Mouse (Mus musculus) erythroblast, adult 5-6 weeks (primary cell): ENCODE data around the gene 2900026A02Rik. TPM values are rescaled to one million over a fixed set of nuclear protein-coding genes. Genes with fewer than 3 reads are reported as not detected.
A peak's percentile ranks its signal among the peaks of the same experiment; 100 is the strongest.

Experiments
- ATAC-seq: replicated peaks from 2 replicates; pipeline ENCODE4 v1.8.0; 2016; ENCODE audit warnings: moderate number of reproducible peaks, mild to moderate bottlenecking, moderate TSS enrichment, inconsistent platforms; ENCODE audit not compliant: poor library complexity, low FRiP score, severe bottlenecking
- total RNA-seq, 2 experiments: library from RNA; stranded (forward) in 1 of 2; stranded (reverse) in 1 of 2; fragments of 150-400 nt in 1 of 2; fragments of 200-764, 138-1000 nt in 1 of 2; gene quantifications; 2 replicates each; pipeline versions ENCODE4 v1.2.3 to v1.2.4; 2015 to 2017; ENCODE audit warnings: low replicate concordance in 2 of 2

Gene 2900026A02Rik
- total RNA-seq, 2 experiments from 2014 or later, result 0.85 to 1.2 TPM

DNA sequence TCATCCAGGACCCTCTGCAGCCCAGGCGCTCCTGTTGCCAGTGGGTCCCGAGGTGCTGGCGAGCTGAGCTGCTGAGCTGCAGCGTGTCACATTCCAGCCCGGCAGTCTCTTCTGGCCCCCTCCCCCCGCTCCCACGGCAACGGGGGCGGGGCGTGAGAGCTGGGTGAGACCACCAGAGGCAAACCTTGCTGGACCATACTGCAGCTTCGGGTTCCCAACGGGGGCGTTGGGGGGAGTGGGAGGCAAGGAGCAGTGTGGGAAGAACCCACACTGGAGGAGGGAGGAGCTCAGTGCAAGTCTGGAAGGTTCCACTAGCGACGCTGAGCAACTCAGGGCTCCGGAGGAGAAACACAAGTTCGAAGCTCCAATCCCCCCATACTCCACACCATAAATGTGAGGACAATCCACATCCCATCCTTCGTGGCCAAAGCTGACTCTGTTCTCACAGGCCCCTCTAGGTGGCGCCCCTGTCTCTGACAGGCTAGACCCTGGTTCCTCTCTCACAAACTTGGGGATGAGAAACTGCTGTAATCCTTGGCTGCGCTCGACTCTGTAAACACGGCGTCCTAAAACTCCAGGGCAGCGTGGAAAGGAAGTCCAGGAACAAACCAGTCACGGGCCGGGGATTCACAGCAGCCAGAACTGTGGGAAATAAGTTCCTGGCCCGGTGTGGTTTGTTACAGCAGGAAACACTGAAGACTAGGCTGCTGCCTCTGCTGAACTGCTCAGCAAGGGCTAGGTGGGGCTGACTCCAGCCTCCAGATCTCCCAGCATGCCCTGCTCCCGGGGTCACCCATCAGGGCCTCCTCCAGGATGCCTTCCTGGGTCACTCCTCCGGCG is 41.0 kb downstream of the 2900026A02Rik start:
- ATAC-seq, result peak; percentile 84

- ATAC-seq, result no peak
Observed at GRCm38 (mm10) chr5:113179451-113179842, 41.6 kb downstream of the 2900026A02Rik start.

DNA sequence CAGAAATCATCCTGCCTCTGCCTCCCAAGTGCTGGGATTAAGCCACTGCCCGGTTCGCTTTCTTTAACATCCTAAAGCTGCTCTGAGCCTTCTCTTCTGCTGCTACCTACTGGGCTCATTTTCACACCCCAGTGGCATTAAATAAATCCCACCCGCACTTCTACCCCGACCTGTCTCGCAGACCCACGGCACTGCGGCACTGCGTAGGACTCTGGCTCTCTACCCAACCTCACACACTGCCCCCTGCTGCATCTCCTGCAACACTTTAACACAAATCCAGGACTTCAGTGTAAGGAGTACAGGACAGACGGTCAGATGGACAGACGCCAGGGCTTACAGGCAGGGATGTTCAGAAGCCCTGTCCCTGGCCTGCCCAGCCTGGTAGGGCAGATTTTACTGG is 45.1 kb downstream of the 2900026A02Rik start:
- ATAC-seq, result no peak

- no peak for ATAC-seq
Observed at GRCm38 (mm10) chr5:113174916-113175692, 45.9 kb downstream of the 2900026A02Rik start.

GRCm38 (mm10) chr5:113173318-113173717 is 47.7 kb downstream of the 2900026A02Rik start:
- ATAC-seq, result peak; percentile 76

- no peak for ATAC-seq
Observed at GRCm38 (mm10) chr5:113171968-113172578, 49.0 kb downstream of the 2900026A02Rik start.

DNA sequence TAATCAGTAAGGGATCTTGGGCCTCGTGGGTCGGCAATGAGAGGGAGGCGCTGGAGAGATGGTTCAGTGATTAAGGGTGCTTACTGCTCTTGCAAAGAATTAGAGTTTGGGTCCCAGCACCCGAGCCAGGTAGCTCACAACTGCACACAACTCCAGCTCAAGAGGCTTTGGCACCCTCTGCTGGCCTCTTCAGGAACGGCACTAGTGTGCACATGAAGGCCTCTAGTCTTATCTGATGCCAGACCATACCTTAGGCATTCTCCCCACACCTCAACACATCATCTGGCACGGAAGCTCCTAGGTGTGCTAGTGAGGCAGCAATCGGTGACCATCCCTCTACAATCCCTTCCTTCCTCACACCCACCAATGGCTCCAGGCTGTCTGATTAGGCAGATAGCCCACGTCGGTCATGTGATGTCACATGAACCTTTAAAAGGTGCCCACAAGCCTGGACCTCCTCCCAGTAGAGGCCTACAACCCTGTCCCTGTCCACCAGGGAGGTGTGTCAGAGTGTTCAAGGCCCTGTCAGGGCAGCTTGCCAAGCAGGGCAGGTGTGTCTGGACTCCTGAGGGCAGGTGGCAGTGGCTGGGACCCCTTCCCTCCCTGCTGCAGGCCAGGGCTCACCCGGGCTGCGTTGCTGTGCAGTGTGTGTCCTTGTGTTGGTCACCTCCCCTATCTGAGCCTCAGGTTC is 50.8 kb downstream of the 2900026A02Rik start:
- no peak for ATAC-seq

DNA sequence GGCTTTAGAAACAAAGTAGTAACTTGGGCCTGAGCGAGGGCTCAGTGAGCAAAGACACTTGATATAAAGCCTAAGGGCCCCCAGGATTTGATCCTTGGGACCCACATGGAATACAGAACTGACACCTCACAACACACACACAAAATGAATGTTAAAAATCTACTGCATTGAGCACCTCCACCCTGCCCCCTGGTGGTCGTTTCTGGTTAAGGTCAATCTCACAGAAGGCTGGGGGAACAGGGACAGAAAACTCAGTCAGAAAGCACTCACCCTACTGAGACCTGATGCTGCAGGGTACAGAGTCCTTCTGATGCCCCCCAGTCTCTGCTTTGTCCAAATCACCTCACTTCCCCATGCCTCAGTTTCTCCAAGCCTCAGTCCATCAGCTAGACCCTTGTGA is 53.3 kb downstream of the 2900026A02Rik start:
- ATAC-seq, result no peak

DNA sequence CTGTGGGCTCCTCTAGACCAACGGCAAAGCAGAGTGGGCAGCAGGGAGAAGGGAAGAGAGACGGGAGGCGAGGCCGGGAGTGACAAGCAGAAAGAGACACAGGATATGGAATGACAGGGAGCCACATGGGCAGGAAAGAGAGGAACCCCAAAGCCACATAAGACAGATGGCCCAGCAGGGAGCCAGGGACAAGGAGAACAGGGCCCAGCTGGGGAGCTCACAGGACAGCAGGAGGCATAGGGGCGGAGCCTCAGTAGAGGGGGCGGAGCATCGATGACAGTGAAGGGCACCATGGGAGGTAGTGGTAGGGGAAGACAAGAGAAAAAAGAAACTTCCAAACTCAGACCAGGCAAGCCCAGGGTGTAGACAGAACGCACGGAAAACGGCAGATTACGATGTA is 55.6 kb downstream of the 2900026A02Rik start:
- no peak for ATAC-seq

GRCm38 (mm10) chr5:113164873-113165441 is 56.1 kb downstream of the 2900026A02Rik start:
- ATAC-seq, result peak; percentile 80

GRCm38 (mm10) chr5:113164448-113164847 is 56.6 kb downstream of the 2900026A02Rik start:
- ATAC-seq, result no peak

- ATAC-seq, result no peak
Observed at GRCm38 (mm10) chr5:113163116-113163515, 57.9 kb downstream of the 2900026A02Rik start.

- ATAC-seq, result no peak
Observed at GRCm38 (mm10) chr5:113162699-113163098, 58.3 kb downstream of the 2900026A02Rik start.

DNA sequence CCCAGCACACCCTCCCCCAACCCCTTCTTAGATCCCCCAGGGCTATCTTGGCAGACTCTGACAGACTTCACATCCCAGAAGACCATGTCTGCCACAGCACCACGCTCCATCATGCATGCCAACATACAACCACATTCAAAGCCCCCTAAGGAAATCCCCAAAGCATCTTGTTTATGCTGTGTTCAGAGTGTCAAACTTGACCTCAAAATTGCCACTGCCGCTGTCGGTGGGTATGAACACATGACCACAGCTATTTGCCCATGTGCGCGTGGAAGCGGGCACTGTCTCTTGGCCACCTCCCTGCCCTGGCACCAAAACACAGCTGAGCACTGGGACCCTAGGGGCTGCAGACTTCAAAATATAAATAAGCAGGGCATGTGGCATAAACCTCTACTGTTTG is 59.5 kb downstream of the 2900026A02Rik start:
- ATAC-seq, result no peak

DNA sequence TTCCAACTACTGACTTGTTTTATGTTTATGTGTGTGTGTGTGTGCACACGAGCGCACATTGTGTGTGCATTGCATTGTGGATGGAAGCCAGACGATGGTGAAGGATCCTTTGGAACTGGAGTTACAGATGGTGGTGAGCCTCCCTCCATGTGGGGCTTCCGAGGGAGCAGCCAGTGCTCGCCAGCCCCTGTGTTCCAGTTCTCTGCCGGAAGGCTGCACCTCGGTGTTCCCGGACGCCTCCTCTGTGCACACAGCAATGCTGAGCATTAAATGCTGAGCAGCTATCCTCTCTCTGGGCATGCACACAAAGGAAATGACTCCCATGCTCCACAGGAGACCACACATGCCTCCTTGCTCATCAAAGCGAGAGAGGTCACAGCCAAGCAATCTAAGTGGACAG is 60.7 kb downstream of the 2900026A02Rik start:
- ATAC-seq, result no peak

DNA sequence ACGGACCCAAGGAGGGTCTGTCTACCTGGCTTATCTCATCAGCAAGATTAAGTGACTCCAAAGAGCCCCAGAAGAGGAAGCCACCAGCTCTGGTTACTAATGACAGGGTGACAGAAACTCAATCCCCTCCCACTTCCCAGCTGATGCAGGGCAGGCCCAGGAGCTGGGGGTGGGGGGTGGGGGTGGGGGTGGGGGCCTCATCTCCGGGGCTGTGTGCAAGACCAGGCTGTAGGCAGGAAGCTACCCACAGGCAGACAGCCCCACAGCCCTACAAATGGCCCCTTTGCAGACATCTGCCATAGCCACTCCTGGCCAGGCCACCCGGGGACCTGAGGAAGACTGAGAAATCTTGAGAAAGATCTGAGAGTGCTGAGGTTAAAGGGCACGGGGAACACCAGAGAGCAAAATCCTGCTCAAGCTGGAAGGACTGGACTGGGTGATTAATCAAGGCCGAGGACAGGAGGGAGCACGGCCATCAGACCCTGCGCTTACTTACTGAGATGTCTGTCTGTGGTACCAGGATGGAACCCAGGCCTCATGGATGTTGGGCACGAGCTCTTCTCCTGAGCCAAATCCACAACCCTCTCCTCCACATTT is 62.2 kb downstream of the 2900026A02Rik start:
- ATAC-seq, result no peak

DNA sequence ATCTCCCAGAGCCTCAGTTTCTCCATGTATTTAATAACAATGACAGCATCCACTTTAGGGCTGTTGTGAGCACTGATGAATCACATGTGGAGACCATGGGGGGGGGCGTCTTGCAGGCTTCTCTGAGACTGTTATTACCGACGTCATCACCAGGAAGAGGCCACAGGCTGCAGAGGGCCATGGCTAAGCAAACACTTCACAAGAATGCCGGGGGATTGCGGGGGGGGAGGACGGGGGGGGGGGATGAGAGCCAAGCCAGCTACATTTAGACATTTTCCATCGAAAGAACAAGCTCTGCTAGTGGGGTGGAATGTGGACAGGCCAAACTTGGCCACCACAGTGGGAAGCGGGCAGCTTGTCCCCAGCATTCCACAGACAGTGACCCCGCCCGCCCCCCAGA is 63.4 kb downstream of the 2900026A02Rik start:
- ATAC-seq, result no peak

GRCm38 (mm10) chr5:113157006-113157405 is 64.0 kb downstream of the 2900026A02Rik start:
- ATAC-seq, result no peak

DNA sequence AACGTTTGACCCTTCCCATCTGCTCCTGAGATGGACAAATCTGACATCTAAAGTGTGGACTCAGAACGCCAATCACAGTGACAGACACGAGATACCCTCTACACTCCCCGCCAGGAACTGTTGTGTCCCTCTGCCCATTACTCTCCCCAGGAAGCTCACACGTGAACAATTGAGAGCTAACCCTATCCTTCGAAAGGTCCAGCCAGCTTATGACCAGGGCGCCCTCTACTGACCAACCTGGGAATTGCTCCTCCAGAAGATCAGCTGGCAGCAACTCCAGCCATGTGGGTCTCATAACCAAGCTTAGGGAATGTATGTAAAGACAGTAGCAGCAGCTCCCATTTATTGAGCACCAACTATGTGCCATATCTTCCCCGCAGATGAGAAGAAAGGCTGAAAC is 65.9 kb downstream of the 2900026A02Rik start:
- ATAC-seq, result peak; percentile 61; the same call in 1 of the 2 replicates
